Mouse (Mus musculus) heart, postnatal 36 days (tissue): Measurements from ENCODE around the gene Mknk2. TPM values are rescaled to one million over a fixed set of nuclear protein-coding genes. Genes with fewer than 3 reads are reported as not detected.

Experiments used
- DNase-seq, 2 experiments: peaks; one replicate each; pipeline ENCODE4 v3.0.0; 2021 to 2022
- intact Hi-C: fragments of 180-260 bp; cut with DNase I; formaldehyde crosslinking; loops from one replicate; pipeline ENCODE4 v1.15.1; 2025
- total RNA-seq, 2 experiments: library from RNA; stranded (reverse); gene quantifications; 2 replicates each; pipeline ENCODE4 v1.2.3; 2021

The Mknk2 gene
- total RNA-seq, 2 experiments from 2014 or later, result 223 to 233 TPM

GRCm38 (mm10) chr10:80619465-80620244 lies 58.3 kb downstream of the Mknk2 start:
- DNase-seq, result no peak

GRCm38 (mm10) chr10:80618181-80618580 lies 59.7 kb downstream of the Mknk2 start:
- intact Hi-C loops, result no loop called here
- no peak for DNase-seq

More at GRCm38 (mm10) chr10:80619465-80620244, 58.3 kb downstream of the Mknk2 start:
- intact Hi-C loops, result no loop called here

Other genes with a start within 250 kb of the Mknk2 start
- 10 to 100 TPM; 17.9 to 20.9 TPM for gene Tcf3, start 244.5 kb downstream of the Mknk2 start, total RNA-seq
- gene Onecut3, start 183.3 kb downstream of the Mknk2 start, total RNA-seq, result not detected
- gene Atp8b3, start 139.0 kb downstream of the Mknk2 start, total RNA-seq, result not detected
- 10 to 100 TPM; 12.3 to 13.7 TPM for gene Rexo1, start 116.6 kb downstream of the Mknk2 start, total RNA-seq
- gene Klf16, start 100.8 kb downstream of the Mknk2 start, total RNA-seq, result 1 to 10 TPM; 3.6 to 4.5 TPM
- 10 to 100 TPM; 48.3 to 51.2 TPM for gene Abhd17a, start 87.8 kb downstream of the Mknk2 start, total RNA-seq
- gene Scamp4, start 75.2 kb downstream of the Mknk2 start, total RNA-seq, result 10 to 100 TPM; 19.7 to 22.1 TPM
- gene Adat3, start 75.2 kb downstream of the Mknk2 start, total RNA-seq, result 1 to 10 TPM in 1 of 2 experiments, under 1 TPM in 1; 0.49 to 1.4 TPM
- under 1 TPM; 0.41 to 0.58 TPM for gene Gm49322, start 72.1 kb downstream of the Mknk2 start, total RNA-seq
- gene Csnk1g2, start 55.3 kb downstream of the Mknk2 start, total RNA-seq, result 100 to 1,000 TPM; 111 to 119 TPM
- gene Btbd2, start 21.0 kb downstream of the Mknk2 start, total RNA-seq, result 10 to 100 TPM; 45.5 to 46.8 TPM
- 1 to 10 TPM; 5.3 to 6.7 TPM for gene Mob3a, start 23.9 kb upstream of the Mknk2 start, total RNA-seq
- 1 to 10 TPM; 2.5 to 2.9 TPM for gene Izumo4, start 24.1 kb upstream of the Mknk2 start, total RNA-seq
- 10 to 100 TPM; 35.1 to 43.5 TPM for gene Ap3d1, start 64.2 kb upstream of the Mknk2 start, total RNA-seq
- gene Dot1l, start 77.1 kb upstream of the Mknk2 start, total RNA-seq, result 10 to 100 TPM; 22.5 to 27.0 TPM
- gene Sf3a2, start 120.1 kb upstream of the Mknk2 start, total RNA-seq, result 10 to 100 TPM; 29.5 to 29.7 TPM
- gene Plekhj1, start 120.5 kb upstream of the Mknk2 start, total RNA-seq, result 10 to 100 TPM; 29.3 to 31.3 TPM
- gene Amh, start 127.1 kb upstream of the Mknk2 start, total RNA-seq, result under 1 TPM; 0.22 to 0.53 TPM
- gene Jsrp1, start 135.4 kb upstream of the Mknk2 start, total RNA-seq, result under 1 TPM in 1 of 2 experiments, not detected in 1; 0.46 TPM
- 100 to 1,000 TPM; 850 to 884 TPM for gene Oaz1, start 148.5 kb upstream of the Mknk2 start, total RNA-seq
- gene Lingo3, start 165.9 kb upstream of the Mknk2 start, total RNA-seq, result 1 to 10 TPM; 6.4 to 8.9 TPM
- gene Lsm7, start 177.1 kb upstream of the Mknk2 start, total RNA-seq, result 10 to 100 TPM; 19.6 to 25.4 TPM
- gene Sppl2b, start 177.2 kb upstream of the Mknk2 start, total RNA-seq, result 10 to 100 TPM; 15.6 to 19.1 TPM
- gene Tmprss9, start 193.7 kb upstream of the Mknk2 start, total RNA-seq, result not detected
- gene Timm13, start 222.9 kb upstream of the Mknk2 start, total RNA-seq, result 100 to 1,000 TPM; 129 to 145 TPM
- 1 to 10 TPM; 3.6 to 4.9 TPM for gene Lmnb2, start 240.1 kb upstream of the Mknk2 start, total RNA-seq